In genomic region chr7:136060339-136061073, GRCm38 (mm10) we compare ENCODE assay signal across 8 mouse cellular contexts.
A peak's percentile ranks its signal among the peaks of the same experiment; 100 is the strongest.
DNase-seq lines count a peak whose midpoint lies in the region; ATAC-seq and TF ChIP-seq lines count a peak whose summit lies in the region.

No protein-coding gene starts in this region.

- no peaks in the 10 kb centered on the region for H3K4me1 ChIP-seq in liver, embryonic 14.5 days (replicated peaks; ENCODE audit: control insufficient read depth in 2 of 2, insufficient read depth in 2 of 2, low read length in 1 of 2)
- peaks cover 29% of the 10 kb centered on the region for H3K4me1 ChIP-seq in neural tube, embryonic 14.5 days (ENCODE audit: control insufficient read depth, insufficient read depth, low read length)

- intact Hi-C loops in heart, postnatal 36 days (cut with DNase I), result loop anchor here (2.0 to 5.0 kb wide), 4 partner anchors 92 to 1257 kb away; no protein-coding TSS in a partner anchor

- H3K9me3 ChIP-seq in liver, embryonic 14.5 days (ENCODE audit: control insufficient read depth, low read length), result no peaks in the 10 kb centered on the region
- no peaks in the 10 kb centered on the region for H3K9me3 ChIP-seq in neural tube, embryonic 14.5 days (ENCODE audit: control insufficient read depth, low read length)

- H3K4me2 ChIP-seq in liver, embryonic 14.5 days (ENCODE audit: low read depth), result peak overlapping the region; percentile 33
- H3K4me2 ChIP-seq in neural tube, embryonic 14.5 days (ENCODE audit: low read depth, low read length), result peak overlapping the region; percentile 48

- 25% methylated on average over 29 of the region's 29 CpGs for WGBS in liver, embryonic 14.5 days (ENCODE audit: insufficient replicate concordance)
- WGBS in neural tube, embryonic 14.5 days, result 5% methylated on average over 29 of the region's 29 CpGs

- H3K9ac ChIP-seq in liver, embryonic 14.5 days (replicated peaks), result no peak overlapping the region
- H3K9ac ChIP-seq in neural tube, embryonic 14.5 days (replicated peaks; ENCODE audit: low read depth, low read length), result 0 out of 2 replicates have a peak overlapping the region, but pooled peaks have one; percentile 7

- peak; percentile 7 for DNase-seq in cerebellum, adult 11 months
- DNase-seq in forelimb bud, embryonic 11.5 days (ENCODE audit: low read depth, low spot score), result peak; percentile 53
- peak; percentile 55 to 65 for DNase-seq in heart, postnatal 36 days
- DNase-seq in layer of hippocampus, adult 18-20 months (ENCODE audit: low spot score in 2 of 2), result peak; percentile 44 to 79
- DNase-seq in liver, embryonic 14.5 days (ENCODE audit: low read depth in 3 of 3, low spot score in 3 of 3), result no peak

- TF ChIP-seq CTCF in liver, embryonic 14.5 days (IDR thresholded peaks at IDR 0.05; ENCODE audit: low read depth), result no peak

- TF ChIP-seq EP300 in liver, embryonic 14.5 days (IDR thresholded peaks at IDR 0.05; ENCODE audit: low read depth), result no peak

- H3K4me3 ChIP-seq in liver, embryonic 14.5 days (ENCODE audit: insufficient read depth in 1 of 2, low read depth in 2 of 2, low read length in 2 of 2), result no peak overlapping the region
- peak overlapping the region; percentile 4; the same call in 1 of the 2 replicates for H3K4me3 ChIP-seq in neural tube, embryonic 14.5 days (ENCODE audit: low read depth, low read length)

- no peaks in the 10 kb centered on the region for H3K27me3 ChIP-seq in liver, embryonic 14.5 days (ENCODE audit: control insufficient read depth, insufficient read depth, low read length)
- H3K27me3 ChIP-seq in neural tube, embryonic 14.5 days (ENCODE audit: control insufficient read depth, insufficient read depth, low read length), result no peaks in the 10 kb centered on the region

- ATAC-seq in cerebellum, adult (ENCODE audit: insufficient number of reproducible peaks, low FRiP score, low TSS enrichment), result no peak
- no peak for ATAC-seq in liver, embryonic 14.5 days (ENCODE audit: insufficient read depth)
- ATAC-seq in neural tube, embryonic 14.5 days (ENCODE audit: low read depth), result peak; percentile 61; the same call in 1 of the 2 replicates
- ATAC-seq in megakaryocyte-erythroid progenitor cell, adult 5-6 weeks (replicated peaks; ENCODE audit: low FRiP score, low TSS enrichment, poor library complexity, severe bottlenecking), result no peak

- no peaks in the 10 kb centered on the region for H3K36me3 ChIP-seq in liver, embryonic 14.5 days (replicated peaks; ENCODE audit: control insufficient read depth, insufficient read depth, low read depth)
- no peaks in the 10 kb centered on the region for H3K36me3 ChIP-seq in neural tube, embryonic 14.5 days (ENCODE audit: control insufficient read depth, insufficient read depth, low read length)

- no peak overlapping the region for H3K27ac ChIP-seq in liver, embryonic 14.5 days
- peak overlapping the region; percentile 78 for H3K27ac ChIP-seq in neural tube, embryonic 14.5 days (ENCODE audit: low read depth, low read length)

Comparison
In these comparisons a context has a peak if more than half of its experiments do, and no peak if none do; other contexts are left out.
1. DNase-seq: peak in cerebellum, adult 11 months (single experiment), forelimb bud, embryonic 11.5 days (single experiment), heart, postnatal 36 days (2 of 2) and layer of hippocampus, adult 18-20 months (2 of 2); none in liver, embryonic 14.5 days (0 of 3).